Mouse (Mus musculus) NIH3T3 (cell line): ENCODE measurements at regions not wholly inside any gene's neighbourhood (a gene's known extent, or its start where the extent isn't known, plus 50 kb on each side); places are given as distances from the start of the nearest gene placed in this dataset.
A peak's percentile ranks its signal among the peaks of the same experiment; 100 is the strongest.

Experiments used
- DNase-seq: peaks from one replicate; pipeline ENCODE4 v3.0.0-alpha.2; 2012; ENCODE audit warnings: low read depth

GRCm38 (mm10) chr12:5762306-5762927 is 386.9 kb upstream of the Klhl29 start:
- no peak for DNase-seq

DNA sequence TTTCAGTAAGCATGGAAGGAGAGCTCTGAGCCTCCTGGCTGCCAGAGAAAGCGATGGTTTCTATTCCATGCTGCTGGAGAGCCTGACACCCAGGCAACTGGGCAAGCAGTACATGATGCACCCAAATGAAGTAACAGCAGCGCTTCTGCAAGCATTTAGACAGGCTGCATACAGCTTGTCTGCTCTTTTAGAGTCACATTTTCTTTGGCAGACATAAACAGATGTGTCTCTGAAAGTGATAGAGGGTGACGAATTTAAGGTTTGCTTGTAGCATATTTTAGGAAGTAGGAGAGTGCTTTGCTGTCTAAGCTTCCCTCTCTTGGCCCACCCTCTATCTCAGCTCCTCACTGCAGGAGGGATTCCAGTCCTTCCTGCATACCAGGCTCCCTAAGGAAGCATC is 384.0 kb upstream of the Klhl29 start:
- DNase-seq: no peak

GRCm38 (mm10) chr12:5757766-5758165 is 382.3 kb upstream of the Klhl29 start:
- DNase-seq: peak; percentile 5

GRCm38 (mm10) chr12:5757361-5757760 is 381.9 kb upstream of the Klhl29 start:
- DNase-seq: no peak

DNA sequence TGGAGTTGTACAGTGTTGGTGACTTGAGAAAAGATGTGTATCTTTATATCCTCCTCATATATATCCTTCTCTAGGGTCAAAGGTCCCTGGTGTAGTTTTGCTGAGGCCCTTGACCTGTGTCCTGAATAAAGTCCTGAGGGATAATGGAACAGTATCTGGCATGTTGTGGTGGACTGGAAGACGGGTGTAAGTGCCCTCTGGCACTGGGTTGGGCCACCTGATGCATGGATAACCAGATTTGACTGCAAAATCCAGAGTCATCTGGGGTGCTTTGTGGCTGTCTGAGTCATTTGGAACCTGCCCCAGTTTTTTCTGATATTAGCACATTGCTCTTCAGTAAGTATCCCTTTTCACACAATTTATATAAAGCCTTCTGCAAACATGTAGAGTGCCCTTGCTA is 378.3 kb upstream of the Klhl29 start:
- peak; percentile 2 for DNase-seq

GRCm38 (mm10) chr12:5744086-5744709 is 368.7 kb upstream of the Klhl29 start:
- DNase-seq: no peak

DNA sequence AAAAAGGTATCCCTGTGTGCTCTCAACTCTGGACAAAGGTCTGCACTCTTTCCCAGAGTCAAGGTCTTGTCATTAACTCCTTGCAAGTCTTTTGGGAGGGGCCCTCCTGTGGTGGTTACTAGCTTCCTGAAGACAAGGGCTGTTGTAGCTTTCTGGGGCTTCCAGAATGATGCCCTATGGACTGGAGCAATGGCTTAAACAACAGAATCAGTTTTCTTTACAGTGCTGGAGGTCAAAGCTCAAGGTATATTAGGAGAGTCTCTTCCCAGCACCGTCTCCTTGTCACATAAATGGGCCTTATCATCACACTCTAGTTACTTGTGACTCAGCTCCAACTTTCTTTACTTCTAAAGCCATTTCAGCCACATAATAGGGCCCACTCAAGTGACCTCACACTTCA is 360.6 kb upstream of the Klhl29 start:
- DNase-seq: no peak

DNA sequence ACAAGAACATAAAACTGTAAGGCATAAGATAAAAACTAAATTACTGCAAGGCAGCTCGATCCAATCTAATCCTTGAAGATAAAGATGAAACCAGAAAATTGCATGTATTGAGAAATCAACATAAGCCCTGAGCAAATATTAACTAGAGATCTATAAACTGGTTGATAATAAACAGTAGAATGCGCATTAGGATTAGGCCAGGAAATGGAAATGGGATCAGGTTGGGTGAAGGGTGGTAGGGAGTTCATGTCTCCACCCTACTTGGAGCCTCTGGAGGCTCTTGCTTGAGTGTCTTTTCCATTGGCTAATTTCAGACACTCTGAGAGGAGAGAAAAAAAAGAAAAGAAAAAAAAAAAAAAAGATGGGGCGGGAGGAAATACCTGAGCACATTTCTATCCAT is 359.4 kb upstream of the Klhl29 start:
- no peak for DNase-seq

DNA sequence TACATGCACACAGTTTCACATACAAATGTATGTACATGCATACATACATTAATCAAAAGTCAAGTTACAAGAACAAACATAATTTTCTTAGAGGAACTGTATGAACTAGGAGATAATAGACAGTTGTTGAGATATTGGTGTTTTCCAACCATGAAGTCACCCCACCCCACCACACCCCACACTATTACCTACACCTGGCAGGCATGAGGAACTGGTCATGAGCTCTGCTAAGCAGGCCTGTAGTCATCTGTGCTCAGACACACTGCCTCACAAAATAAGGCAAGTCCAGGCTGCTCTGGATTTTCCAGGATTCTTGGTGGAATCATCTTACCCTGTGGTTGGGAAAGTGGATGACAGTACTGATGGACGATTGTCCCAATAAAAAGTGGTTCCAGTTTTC is 347.6 kb upstream of the Klhl29 start:
- no peak for DNase-seq

DNA sequence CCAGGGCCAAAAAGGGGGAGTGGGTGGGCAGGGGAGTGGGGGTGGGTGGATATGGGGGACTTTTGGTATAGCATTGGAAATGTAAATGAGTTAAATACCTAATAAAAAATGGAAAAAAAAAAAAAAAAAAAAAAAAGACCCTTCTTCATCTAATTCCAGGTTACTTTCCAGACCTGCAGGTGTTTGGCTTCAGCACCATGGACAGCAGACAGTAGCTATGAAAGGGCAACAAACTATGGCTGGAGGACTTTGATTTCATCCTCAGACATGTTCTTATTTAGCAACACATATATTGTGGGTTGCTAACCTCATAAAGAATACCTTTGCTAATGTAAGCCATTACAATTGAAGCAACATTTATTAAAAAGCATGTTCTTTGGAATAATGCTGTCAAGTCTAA is 342.0 kb upstream of the Klhl29 start:
- DNase-seq: peak; percentile 44

DNA sequence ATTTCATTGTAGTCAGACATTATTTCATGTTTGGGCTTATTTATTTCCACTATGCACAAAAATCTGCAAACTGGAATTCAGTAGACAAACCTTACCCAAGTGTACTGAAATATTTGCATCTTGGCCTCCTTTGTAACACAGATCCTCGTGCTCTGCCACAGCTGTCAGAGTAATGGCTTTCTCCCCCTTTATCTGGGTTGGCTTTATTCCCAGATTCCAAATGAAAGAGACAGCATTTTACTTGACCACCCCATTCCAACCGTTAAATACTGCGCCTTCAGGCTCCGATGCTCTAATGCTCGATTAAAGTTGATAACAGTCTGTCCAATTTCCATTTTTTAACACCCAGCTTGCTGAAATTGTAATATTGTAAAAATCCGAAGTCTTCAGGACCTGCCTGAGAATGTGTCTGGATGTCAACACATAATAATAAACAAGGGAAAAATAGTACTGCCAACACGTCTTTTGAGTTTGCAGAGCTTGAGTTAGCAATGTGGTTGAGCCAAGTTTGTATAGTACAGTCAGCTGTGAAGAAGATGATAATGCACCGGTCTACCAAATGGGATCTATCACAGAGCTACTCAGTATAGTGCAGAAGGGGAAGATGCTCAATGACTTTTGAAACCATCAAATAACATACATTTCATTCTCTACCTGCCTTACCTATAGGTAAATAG is 323.4 kb upstream of the Klhl29 start:
- DNase-seq: no peak

- no peak for DNase-seq
These were observed 306.7 kb upstream of the Klhl29 start for GRCm38 (mm10) chr12:5682182-5682581.

DNA sequence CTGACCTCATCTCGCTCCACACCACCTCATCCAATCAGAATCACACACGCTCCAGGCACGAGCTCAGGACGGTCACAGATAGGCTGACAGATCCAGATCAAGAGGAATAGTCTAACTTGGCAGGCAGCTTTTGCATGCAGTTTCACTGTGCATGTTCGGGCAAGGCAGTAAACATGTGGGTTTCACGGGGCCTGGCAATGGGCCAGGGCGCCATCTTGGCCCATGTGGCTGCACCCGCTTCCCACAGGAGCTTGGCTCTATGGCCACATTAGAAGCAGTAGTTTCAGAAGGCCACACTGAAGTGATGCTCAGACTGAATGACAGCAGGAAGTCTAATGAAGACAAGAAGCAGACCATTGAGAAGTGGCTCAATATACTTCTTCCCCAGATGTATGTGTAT is 302.6 kb upstream of the Klhl29 start:
- peak; percentile 1 for DNase-seq

- peak; percentile 42 for DNase-seq
These were observed 293.0 kb upstream of the Klhl29 start for GRCm38 (mm10) chr12:5668486-5668885.

DNA sequence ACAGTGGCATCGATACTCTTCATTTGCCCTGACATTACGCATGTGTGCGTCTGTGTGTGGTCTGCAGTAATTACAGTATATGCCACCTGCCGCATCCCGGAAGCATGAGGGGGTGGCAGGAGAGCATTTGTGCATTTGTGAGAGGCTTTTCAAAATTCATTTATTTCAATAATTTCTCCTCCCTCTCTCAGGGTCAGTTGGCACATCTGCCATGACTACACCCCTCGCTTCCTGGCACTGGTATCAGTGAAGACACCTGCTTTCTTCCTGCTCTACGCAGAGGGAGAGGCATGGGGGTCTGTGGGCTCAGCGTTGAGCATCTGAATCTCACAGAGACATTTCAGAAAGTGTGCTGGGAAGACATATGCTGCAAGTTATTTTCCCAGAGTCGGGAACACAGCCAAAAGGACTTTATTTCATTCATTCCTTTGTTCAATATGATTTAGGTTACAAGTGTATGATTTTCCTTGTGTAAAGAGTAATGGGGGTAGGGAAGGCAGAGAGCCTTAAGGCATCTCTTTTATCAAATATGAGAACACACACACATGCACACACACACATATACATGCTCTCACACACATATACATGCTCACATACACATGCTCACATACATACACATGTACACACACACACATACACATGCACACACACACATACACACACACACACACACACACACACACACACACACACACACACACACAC is 262.2 kb upstream of the Klhl29 start:
- no peak for DNase-seq

- DNase-seq: no peak
These were observed 258.5 kb upstream of the Klhl29 start for GRCm38 (mm10) chr12:5633971-5634370.

DNA sequence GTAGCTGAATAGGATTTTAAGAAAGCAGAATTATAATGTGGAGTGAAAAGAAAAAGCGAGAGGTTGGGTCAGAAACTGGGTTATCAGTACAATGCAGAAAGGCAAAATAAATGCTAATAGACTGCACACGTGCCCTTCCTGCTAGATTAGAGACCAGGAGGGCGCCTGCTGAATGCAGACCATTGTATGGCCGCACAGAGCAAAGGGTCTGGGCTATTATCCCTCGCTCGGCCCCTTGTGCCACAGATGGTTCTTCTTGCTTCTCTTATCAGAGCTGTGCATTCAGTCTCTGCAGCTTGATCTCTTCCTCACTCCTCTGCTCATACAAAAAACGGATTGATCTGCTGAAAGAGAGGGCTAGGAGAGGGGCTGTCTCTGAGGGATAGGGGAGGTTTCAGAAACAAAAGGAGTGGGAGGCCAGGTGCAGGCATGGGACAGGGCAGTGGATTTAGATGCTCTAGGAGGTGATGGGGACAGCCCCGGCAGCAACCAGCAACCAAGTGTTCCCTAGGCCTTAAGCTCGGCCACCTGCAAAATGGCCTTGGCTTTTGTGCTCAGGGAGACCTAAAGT is 225.7 kb upstream of the Klhl29 start:
- no peak for DNase-seq

DNA sequence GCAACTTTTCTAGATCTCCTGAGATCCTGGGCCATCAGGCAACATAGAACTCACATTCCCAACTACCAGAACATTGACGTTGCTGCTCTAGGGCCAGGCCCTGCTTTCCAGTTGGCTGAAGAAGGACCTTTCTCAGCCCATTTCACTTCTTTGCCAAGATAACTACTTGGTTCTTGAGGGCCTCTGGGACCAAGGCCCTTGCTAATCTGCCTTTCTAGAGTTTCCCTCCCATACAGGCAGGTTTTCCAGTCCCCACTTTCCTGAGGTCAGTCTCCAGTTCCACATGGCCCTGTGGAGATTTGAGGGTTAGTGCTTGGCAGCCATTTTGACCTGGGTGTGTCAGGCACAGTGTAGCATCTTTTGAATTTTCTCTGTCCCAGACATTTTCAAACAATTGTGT is 223.9 kb upstream of the Klhl29 start:
- no peak for DNase-seq

- DNase-seq: no peak
These were observed 223.5 kb upstream of the Klhl29 start for GRCm38 (mm10) chr12:5598961-5599360.

DNA sequence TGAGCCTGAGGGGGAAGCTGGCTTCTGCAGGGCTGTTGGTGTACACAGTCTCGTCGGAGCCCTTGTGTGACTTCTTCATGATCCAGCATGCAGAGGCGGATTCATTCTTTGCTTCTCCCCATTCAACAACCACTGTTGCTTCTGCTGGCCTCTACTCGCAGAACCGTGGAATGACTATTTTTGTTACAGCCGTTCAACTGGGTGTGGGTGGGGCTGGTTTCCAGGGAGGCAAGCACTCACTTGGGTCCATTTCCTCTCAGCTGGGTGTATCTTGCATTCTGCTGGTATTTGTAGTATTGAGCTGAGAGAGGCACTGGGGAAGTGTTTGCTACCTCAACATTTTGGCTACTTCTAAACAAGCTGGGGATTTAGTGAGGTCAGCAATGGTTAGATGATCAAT is 197.3 kb upstream of the Klhl29 start:
- DNase-seq: no peak

DNA sequence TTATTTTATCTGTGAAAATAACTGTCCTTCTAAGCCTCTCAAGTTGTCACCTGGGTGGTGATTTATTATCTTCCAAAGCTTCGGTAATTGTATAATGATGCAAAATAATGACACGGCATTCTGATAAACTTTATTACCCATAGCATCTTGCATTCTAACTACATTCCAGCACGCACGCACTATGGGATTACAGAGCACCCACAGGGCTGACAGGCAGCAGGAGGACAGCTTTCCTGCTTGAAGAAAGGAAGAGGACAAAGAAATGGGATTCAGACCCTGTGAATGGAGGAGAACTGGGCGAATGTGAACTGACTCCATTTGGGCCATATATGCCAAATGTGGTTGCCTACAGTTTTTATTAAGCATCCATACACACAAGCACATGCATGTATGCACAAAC is 193.5 kb upstream of the Klhl29 start:
- no peak for DNase-seq

- no peak for DNase-seq
These were observed 190.7 kb upstream of the Klhl29 start for GRCm38 (mm10) chr12:5566231-5566630.

DNA sequence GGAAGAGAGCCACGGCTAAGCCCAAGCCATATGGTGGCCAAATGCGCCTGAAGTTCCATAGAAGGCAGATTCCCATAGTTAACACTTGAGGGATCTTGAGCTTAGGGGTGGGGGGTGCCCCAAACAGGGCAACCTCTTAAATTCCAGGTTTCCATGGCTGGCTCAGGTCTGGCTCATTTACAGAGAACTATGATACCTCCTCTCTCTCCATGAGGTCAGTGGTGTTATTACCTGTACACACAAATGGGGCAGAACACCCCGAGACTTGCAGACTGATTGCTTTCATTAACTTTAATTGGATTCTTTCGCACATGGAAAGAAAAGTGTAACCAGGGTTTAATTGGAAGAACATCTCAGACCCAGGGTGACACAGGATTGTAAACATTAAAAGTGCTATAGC is 177.1 kb upstream of the Klhl29 start:
- no peak for DNase-seq
